Mouse (Mus musculus) embryonic fibroblast, embryonic 13.5 days (primary cell): ENCODE results near the gene Rab31. TPM values are rescaled to one million over a fixed set of nuclear protein-coding genes. Genes with fewer than 3 reads are reported as not detected.

ENCODE experiments used
- H3K27ac ChIP-seq: 2 replicates; pipeline ENCODE4 v1.5.1; 2012; ENCODE audit warnings: low read length, control low read depth, inconsistent platforms; ENCODE audit not compliant: insufficient read depth
- H3K4me1 ChIP-seq: 2 replicates; pipeline ENCODE4 v1.6.1; 2011; ENCODE audit warnings: low read length; ENCODE audit not compliant: control insufficient read depth, insufficient read depth
- H3K4me3 ChIP-seq: 2 replicates; pipeline ENCODE4 v1.5.1; 2011; ENCODE audit warnings: mild to moderate bottlenecking, control low read depth, low read length; ENCODE audit not compliant: insufficient read depth
- CTCF ChIP-seq: IDR thresholded peaks from 2 replicates; pipeline ENCODE4 v1.5.1; 2011; ENCODE audit warnings: mild to moderate bottlenecking, control low read depth, low read length, moderate library complexity, borderline replicate concordance; ENCODE audit not compliant: insufficient read depth
- POLR2A ChIP-seq: IDR thresholded peaks from 2 replicates; pipeline ENCODE4 v1.6.1; 2011; ENCODE audit warnings: low read depth, mild to moderate bottlenecking, control low read depth, low read length, moderate library complexity
- polyA plus RNA-seq: library from polyadenylated mRNA; stranded (reverse); fragments of >200 nt; gene quantifications from 2 replicates; pipeline ENCODE4 v1.2.4, GENCODE M21; 2011; ENCODE audit warnings: low read depth; ENCODE audit not compliant: missing spikeins, insufficient read length

Rab31 gene
- polyA plus RNA-seq, 1 experiment: 57.7 TPM

DNA sequence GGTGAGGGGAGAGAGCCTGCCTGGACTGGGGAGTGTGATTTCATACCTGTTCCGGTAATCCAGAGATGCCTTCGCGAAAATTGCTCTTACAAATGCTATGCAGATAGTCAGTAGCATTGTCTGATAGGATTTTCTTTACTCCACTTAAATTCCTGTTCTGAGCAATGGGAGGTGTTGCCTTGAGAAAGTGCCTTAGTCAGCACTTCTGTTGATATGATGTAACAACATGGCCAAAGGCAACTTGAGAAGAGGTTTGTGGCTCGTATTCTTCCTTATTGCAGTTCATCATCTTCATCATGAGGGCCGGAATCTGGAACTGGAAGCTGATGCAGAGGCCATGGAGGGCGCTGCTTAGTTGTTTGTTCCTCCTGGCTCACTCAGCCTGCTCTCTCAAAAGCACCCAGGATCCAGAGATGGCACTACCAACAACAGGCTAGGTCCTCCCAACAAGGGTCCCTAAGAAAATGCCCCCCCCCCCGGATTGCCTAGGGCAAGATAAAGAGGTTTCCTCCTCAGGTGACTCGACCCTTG is 12.1 kb upstream of the Rab31 start:
- TF ChIP-seq POLR2A: no peak
- TF ChIP-seq CTCF: no peak
- peak overlapping the region; percentile 34; the same call in 1 of the 2 replicates for H3K27ac ChIP-seq

DNA sequence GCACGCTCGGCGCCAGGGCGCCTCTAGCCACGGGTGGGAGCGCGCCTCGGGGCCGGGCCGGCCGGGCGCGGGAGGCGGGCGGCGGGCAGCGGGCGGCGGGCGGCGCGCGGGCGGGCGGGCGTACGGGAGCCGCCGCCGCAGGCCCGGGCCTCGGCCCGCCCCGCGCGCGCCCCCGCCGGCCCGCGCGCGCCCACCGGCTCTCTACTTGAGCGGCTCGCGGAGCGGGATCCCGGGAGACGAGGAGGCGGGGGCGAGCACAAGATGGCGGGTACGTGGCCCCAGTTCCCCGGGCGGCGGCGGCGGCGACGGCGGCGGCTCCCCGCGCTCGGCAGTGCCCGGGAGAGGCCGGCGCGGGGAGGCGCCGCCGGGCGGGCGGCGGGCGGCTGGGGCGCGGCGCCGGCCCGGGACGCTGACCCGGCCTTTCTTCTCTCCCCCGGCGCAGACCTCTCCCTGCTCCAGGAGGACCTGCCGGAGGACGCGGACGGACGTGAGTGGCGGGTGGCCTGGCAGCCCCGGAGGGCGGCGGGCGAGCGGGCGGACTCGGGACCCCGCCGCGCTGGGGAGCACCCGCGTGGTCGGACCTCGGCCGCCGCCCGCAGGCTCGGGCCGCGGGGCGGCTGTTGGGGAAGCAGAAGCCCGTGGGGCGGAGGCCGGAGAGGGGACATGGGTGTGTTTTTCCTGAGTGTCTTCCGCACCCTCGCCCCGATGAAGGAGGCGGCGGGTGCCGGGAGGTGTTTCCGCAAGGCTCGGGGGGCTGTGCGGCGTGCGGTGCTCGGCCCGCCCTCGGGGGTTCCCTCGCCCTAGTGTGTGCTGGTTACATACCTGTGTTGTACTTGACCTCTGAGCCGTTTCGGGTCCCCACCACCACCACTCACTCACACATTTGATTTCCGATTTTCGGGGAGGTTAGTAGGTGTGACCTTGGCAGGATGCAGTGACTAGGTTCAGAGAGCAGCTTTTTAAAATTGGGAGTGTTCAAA is 10.9 kb upstream of the Rab31 start:
- TF ChIP-seq CTCF: no peak
- no peak for TF ChIP-seq POLR2A
- peak overlapping the region; percentile 93 for H3K27ac ChIP-seq
- H3K4me1 ChIP-seq: no peaks in the 10 kb centered on the region
- peak overlapping the region; percentile 77 for H3K4me3 ChIP-seq

More for the DNA sequence above, 12.1 kb upstream of the Rab31 start:
- H3K4me3 ChIP-seq: peak overlapping the region; percentile 65
- H3K4me1 ChIP-seq: 0 out of 2 replicates have a peak, but pooled peaks cover 2% of the 10 kb centered on the region

DNA sequence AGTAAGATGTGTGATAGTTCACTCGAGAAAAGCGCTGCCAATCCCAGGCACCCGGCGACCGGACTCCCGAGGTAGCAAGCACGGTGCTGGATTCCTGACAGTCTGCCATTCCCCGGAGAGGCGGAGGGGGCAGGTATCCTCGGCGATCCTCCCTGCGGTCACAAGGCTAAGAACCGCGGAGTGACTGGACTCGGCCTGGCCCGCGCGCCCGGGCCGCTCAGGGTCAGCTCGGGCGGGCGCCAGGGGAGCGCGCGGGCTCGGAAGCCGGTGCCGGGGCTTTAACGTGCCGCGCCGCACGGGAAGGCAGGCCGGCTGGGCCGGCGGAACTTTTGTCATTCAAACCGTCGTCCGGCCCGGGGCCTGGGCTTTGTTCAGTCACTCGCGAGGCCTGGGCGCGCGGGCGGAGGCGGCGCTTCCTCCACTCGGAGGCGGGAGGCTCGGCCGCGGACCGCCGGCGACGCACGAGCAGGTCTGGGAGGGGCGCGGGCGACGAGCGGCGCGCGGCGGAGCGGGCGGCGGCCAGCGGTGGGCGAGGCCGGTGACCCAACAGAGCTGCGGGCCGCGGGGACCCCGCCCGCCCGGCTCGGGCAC is 10.1 kb upstream of the Rab31 start, which contains the start of gene Ppp4r1:
Gene Ppp4r1 (plus strand): TSS at position 23 of the 591 bp plus-strand sequence.
- peak within 1 kb of the TSS; percentile 93 for H3K27ac ChIP-seq
- TF ChIP-seq POLR2A (no peak), CTCF (no peak)
- no peaks in the 10 kb centered on the region for H3K4me1 ChIP-seq
- H3K4me3 ChIP-seq: peak within 1 kb of the TSS; percentile 77

DNA sequence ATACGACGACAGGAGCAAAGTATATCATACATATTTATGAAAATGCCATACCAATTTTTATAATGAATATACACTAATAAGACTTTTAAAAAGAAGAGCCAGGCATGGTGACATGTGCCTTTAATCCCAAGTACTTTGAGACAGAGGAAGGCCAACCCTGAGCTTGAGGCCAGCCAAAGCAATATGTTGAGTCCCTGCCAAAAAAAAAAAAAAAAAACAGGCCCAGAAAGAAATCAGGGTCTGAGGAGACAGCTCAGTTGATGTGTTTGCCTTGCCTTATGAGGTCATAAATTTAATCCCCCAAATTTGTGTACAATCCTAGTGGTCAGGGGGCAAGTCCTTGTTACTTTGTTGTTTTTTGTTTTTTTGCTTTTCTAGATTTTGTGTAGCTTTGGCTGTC is 8.4 kb upstream of the Rab31 start:
- no peaks in the 10 kb centered on the region for H3K4me1 ChIP-seq
- no peak overlapping the region for H3K4me3 ChIP-seq
- H3K27ac ChIP-seq: no peak overlapping the region
- no peak for TF ChIP-seq CTCF
- no peak for TF ChIP-seq POLR2A

GRCm38 (mm10) chr17:65777461-65777860 is 4.9 kb upstream of the Rab31 start:
- TF ChIP-seq POLR2A: no peak
- TF ChIP-seq CTCF: no peak
- peaks cover 7% of the 10 kb centered on the region for H3K4me1 ChIP-seq
- H3K4me3 ChIP-seq: no peak overlapping the region
- no peak overlapping the region for H3K27ac ChIP-seq

GRCm38 (mm10) chr17:65776228-65776627 is 3.7 kb upstream of the Rab31 start:
- Histone ChIP-seq H3K27ac (no peak overlapping the region), H3K4me3 (no peak overlapping the region), H3K4me1 (peaks cover 7% of the 10 kb centered on the region)
- TF ChIP-seq CTCF (no peak), POLR2A (no peak)

DNA sequence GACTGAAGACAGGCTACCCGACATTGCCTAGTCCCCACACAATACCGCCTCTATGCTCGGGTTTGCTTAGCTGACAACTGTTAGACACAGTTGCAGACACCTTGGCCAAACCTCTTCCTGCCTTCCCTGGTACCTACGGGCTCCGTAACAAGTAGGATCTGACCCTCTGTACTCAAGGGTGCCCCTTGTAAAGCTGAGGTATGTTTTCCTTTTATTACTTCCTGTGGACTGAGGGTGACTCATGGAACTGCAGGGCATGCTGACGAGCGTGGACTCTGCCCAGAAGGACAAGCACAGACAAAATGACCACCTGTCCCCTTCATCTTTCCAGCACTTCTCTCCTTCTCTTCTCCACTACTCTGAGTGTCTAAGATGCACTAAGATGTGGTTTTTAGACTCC is 1.9 kb upstream of the Rab31 start:
- H3K4me1 ChIP-seq: peaks cover 18% of the 10 kb centered on the region
- no peak overlapping the region for H3K27ac ChIP-seq
- no peak overlapping the region for H3K4me3 ChIP-seq
- TF ChIP-seq CTCF (no peak), POLR2A (no peak)

DNA sequence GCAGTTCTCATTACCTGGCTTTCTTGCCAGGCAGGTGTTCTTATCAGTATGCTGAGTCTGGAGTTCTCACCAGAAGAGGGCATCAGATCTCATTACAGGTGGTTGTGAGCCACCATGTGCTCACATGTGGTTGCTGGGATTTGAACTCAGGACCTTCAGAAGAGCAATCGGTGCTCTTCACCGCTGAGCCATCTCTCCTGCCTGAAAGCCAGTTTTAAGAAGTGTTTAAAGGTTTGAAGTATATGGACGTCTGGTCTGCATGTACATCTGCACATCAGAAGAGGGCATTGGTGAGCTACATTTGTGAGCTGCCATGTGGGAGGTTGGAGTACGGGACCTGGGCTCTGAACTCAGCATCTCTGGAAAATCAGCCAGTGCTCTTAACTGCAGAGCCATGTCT is 1.1 kb upstream of the Rab31 start:
- TF ChIP-seq CTCF (no peak), POLR2A (no peak)
- Histone ChIP-seq H3K4me3 (no peak overlapping the region), H3K27ac (no peak overlapping the region), H3K4me1 (peaks cover 23% of the 10 kb centered on the region)

- H3K4me3 ChIP-seq: peak overlapping the region; percentile 98
- peaks cover 28% of the 10 kb centered on the region for H3K4me1 ChIP-seq
- TF ChIP-seq CTCF: no peak
- no peak for TF ChIP-seq POLR2A
- no peak overlapping the region for H3K27ac ChIP-seq
Observed at GRCm38 (mm10) chr17:65770982-65771915, 1.3 kb downstream of the Rab31 start.
